Mouse (Mus musculus): ENCODE measurements around the gene Zfp710.
A peak's percentile ranks its signal among the peaks of the same experiment; 100 is the strongest.
"Not testable (repeated sequence)": the region's sequence is repeated elsewhere in the genome, so short reads cannot be mapped to it uniquely, and the experiment has no call there.

Gene Zfp710

DNA sequence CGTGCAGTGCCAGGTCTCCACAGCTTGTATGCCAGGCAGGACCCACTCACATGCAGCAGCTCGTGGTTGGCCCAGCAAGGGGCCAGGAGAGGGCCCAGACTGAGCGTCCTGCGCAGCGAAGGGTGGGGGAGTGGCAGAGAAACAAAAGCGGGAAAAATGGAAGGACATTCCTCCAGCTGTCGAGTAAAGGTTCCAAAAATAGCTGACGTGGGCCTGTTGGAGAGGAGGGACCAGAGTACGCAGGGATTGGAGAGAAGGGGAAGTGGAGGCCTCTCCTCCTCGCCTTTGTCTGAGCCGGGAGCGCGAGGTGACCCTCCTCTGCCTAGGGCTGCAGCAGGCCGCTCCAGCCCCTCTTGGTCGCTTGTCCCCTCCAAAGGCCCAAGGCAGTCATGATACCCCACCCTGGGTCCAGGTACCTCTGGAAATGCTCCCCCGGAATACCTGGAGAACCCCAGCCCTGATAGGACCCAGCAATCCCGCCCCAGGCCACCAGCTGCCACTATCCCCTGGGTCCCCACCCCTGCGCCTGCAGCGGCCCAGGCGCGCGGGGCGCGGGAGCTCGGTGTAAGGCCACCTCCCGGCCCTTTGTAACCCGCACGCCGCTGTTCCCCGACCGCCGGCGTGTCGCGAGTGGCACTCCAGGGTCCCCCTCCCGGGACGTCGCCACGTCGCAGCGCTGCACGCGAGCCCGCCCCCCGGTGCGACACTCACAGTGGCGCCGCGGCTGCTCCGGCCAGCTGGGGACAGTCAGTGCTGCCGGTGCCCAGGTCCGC lies 90.0 kb downstream of the Zfp710 start:
- DNase-seq (ENCODE audit: low spot score in 2 of 2): peak in 1 of 2 experiments; percentile 13

DNA sequence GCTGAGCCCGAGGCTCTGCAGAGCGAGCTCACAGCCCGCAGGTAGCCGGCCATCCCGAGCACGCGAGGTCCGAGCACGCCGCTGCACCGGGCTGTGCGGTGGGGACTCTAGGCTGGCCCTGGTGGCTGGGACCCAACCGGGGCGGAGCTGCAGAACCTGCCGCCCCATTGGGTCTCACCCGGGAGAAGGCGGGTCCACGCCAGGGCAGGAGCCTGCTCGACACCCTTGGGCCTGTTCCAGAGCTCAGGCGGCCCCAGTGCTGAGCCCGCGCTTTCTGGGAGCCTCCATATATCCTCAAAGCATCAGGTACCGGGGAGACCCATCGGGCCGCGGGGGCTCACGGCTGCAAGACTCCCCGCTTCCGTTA lies 90.6 kb downstream of the Zfp710 start, which contains the start of gene Idh2:
TSS of gene Idh2 (minus strand) at position 169 of the 367 bp plus-strand sequence.
- peak; percentile 61 to 69 for DNase-seq (ENCODE audit: low spot score in 2 of 2)

DNA sequence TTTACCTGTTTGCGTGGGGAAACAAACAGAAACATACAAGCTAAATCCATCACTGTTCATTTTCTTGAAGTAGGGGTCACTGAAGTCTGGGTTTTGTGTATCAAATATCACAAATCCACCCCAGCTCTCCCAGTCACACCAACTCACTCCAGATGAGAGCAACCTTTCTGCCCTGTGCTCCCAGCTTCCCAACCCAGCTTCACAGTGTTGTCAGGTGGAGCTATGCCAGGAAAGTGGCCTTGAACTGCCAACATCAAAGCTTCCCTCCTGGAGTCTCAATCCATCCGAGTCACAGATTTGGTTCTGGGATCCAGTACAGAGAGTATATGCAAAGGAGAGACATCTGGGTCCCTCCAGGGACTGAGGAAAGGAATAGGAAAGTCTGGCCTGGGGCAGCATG lies 91.5 kb downstream of the Zfp710 start:
- DNase-seq (ENCODE audit: low spot score in 2 of 2): no peak

DNA sequence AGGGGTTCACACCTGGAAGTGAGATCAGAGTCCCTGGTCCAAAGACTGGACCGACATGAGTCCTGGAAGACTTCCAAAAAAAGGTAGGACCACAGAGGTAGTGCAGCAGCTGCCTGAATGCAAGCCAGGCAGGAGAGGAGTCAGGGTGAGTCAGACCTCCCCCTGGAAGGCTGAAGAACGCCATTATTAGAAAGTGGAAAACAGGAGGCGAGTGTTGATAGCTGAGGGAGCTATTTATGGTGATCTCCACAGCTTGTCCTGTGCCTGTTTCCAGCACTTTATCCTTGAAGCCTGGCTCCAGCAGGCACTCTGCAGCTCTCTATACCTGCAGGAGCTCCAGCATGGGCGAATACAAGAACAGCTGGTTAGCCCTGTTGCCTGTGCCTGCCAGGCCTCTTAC lies 94.6 kb downstream of the Zfp710 start:
- no peak for DNase-seq (ENCODE audit: low spot score in 2 of 2)

DNA sequence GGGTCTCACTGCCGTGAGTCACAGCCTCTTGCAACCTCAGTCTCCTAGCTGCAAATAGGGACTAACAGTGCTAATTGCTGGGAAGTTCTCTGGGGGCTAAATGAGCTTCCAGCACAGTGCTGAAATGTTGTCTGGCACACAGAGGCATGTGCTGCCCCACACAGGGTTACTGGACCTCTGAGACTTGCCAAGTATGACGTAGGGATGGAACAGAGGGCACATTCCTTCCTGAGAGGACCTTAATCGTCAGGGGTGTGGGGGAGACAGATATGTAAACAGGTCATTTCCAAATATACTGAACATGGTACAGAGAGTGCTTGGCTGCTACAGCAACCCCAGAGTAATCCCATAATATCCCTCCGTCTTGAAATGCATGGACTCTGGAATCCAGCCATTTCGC lies 96.5 kb downstream of the Zfp710 start:
- no peak for DNase-seq (ENCODE audit: low spot score in 2 of 2)

DNA sequence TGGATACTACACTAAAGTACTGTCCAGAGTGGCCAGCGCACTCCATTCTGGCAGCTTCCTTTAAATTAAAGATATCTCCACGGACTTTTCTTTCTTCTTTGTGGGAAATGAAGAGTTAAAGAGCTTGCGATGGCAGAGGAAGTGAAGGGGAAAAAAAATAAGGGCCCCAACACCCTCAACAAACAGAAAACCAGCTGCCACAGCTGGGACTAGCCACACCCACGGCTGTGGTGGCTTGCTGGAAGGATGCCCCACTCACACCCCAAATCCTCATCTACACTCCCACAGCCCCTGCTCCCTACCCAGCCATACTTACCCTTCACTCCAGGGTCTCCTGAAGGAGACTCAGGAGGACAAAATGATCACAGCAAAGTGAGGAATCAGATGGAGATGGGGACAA lies 98.5 kb downstream of the Zfp710 start:
- peak; percentile 17 to 24 for DNase-seq (ENCODE audit: low spot score in 2 of 2)

DNA sequence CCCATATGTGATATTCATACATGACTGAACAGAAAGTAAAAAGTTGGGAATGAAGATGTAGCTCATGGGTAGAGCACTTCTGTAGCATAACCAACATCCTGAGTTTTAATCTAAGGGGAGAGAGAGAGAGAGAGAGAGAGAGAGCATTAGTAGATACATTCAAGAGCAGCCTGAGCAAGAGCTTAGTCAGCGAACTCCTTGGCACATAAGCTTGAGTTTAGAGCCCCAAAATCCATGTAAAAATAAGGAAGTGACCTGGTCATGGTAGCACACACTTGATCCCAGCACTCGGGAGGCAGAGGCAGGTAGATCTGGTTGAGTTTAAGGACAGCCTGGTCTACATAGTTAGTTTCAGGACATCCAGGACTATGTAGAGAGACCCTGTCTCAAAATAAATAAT lies 99.1 kb downstream of the Zfp710 start:
- DNase-seq (ENCODE audit: low spot score in 2 of 2): no peak

DNA sequence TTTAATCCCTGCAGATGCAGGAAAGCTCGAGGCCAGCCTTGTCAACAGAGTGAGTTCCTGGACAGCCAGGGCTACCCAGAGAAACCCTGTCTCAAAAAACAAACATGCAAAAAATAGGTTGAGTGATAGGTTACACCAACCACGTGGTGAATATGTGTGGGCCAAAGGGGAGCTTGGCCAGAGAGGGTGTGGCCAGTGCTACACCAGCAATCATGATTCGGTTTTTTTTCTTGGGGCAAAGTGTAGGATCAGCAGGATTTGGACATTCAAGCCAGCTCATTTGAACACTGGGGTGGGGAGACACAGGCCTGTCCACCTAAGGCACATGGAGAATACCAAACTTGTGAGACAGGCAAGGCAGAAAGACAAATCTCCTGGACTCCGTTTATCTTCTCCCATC lies 104.7 kb downstream of the Zfp710 start:
- no peak for DNase-seq (ENCODE audit: low spot score in 2 of 2)

DNA sequence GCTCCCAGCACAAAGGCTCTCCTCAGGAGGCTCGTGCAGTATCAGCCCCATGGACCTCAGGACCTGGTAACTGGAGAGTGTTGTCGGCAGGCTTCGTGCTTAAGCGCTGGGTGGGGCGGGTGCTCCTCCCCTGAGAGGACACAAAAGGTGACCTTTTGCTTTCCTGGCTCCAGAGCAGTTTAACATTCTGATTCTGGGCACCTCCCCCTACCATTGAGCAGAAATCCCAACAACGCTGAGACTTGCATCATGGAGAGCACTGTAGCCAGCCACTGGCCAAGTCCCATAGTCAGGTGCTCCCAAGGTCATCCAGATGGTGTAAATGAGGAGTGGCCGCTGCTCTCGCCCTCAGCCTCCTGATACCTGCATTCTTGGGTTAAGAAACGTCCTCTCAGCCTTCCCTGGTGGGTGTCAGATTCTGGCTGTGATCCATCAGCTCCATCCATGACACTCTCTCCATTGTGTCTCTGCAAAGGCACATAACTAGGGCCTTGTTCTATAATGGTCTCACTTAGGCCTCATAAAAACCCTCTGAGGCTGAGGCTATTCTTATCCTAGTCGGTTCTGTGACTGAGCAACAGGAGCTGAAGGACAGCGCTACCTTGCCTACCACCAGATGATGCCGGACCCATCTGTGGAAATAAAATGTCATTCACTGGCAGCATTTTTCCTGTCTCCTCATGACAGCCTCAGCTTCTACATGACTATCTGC lies 105.9 kb downstream of the Zfp710 start:
- no peak for DNase-seq (ENCODE audit: low spot score in 2 of 2)

DNA sequence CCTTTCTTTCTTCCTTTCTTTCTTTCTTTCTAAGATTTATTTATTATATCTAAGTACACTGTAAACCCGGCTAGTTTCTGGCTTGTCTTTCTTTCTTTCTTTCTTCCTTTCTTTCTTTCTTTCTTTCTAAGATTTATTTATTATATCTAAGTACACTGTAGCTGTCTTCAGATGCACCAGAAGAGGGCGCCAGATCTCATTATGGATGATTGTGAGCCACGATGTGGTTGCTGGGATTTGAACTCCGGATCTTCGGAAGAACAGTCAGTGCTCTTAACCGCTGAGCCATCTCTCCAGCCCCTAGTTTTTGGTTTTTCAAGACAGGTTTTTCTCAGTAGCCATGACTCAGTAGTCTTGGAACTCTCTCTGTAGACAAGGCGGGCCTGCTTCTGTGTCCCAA lies 106.7 kb downstream of the Zfp710 start:
- not testable (repeated sequence) for DNase-seq (ENCODE audit: low spot score in 2 of 2)

DNA sequence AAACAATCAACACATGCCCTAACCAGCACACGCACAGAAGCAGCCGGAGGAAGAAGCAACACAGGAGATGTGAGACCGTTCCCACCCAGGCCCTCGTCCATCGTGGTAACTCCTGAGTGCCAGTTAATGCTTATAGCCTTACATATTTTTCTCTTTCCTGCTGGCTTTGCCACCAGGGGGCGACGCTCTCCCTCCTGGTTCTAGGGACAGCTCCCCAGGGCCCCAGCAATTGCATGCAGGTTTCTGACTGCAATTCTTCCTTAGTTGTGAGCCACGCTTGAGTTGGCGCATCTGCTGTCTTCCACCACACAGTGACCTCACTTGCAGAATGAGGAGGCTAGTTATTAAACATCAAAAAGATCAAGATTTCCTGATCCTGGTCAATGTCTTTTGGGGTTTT lies 107.9 kb downstream of the Zfp710 start:
- DNase-seq (ENCODE audit: low spot score in 2 of 2): peak; percentile 44 to 70

DNA sequence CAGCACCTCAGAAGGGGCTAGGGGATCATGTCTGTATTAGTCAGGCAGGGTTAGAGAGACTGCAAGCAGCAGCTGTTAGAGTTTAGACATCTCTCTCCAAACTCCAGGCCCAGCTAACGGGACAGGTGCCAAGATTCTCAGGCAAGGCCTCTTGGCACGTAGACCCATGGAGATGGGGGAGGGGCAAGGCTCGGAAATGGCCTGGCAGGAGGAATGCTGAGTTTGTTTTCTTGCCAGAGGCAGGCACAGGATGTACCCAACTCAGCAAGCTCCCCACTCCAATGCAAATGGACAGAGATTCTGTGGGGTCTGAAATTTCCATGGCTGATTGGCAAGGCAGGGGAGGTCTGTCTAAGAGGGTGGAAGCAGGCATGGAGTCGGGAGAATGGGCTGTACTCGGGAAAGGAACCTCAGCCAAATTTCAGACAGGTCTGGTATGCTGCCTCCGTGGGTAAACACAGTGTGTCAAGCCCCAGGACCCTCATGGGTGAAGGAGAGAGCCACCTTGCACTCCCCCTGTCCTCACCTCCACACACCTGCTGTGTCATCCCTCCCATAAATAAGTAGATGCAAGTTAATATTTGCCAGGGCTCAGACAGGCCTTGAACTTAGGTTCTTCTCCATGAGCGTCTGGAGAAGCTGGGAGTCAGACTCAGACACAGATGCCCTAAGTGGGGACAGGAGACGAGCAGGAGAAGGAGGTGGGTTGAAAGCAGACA lies 110.0 kb downstream of the Zfp710 start:
- no peak for DNase-seq (ENCODE audit: low spot score in 2 of 2)

DNA sequence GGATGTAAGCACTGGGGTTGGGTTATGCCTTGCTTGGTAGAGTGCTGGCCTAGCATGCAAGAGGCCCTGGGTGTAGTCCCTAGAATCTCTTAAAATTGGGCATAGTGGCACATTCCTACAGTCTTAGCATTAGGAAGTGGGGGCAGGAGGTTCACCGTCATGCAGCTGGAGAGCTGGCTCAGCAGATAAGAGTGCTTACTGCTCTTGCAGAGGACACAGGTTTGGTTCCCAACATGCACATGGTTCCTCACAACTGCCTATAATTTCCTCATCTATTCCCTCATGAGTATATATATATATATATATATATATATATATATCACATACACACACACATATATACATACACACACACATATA lies 110.5 kb downstream of the Zfp710 start:
- DNase-seq (ENCODE audit: low spot score in 2 of 2): no peak

DNA sequence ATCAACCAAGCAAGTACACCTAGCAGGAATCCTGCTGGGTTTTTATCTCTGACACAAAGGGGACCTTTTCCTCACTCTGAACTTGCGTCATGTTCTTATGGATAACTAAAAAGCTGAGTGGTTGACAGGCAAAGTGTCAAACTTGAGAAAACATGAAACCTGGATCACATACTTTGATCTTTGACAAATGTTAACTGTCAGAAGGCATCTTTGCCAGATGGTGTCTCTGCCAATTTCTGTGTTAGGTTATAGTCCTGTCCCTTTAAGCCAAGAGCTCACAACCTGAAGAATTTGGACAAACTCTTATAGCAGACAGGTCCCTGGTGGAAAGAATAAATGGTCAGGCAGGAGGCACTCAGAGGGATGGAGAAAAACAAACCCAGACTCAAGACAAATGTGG lies 113.8 kb downstream of the Zfp710 start:
- DNase-seq (ENCODE audit: low spot score in 2 of 2): no peak

DNA sequence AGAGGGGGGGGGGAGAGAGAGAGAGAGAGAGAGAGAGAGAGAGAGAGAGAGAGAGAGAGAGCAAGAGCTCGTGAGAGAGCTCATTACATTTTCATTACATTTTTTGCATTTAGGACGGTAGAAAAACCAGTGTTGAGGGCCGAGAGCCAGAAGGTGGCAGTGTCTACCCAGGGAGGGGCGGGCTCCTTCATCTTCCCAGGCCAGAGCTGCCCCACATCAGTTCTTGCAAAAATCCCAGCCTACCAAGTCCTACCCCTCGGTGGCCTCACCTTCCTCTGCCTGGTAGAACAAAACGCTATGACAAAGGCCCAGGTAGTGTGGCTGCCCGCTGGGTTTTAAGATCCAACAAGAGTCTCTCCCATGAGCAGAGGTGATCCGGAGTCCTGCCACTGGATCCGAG lies 116.2 kb downstream of the Zfp710 start:
- DNase-seq (ENCODE audit: low spot score in 2 of 2): peak; percentile 47 to 77
